Mouse (Mus musculus): ENCODE data around the gene Shb. TPM values are rescaled to one million over a fixed set of nuclear protein-coding genes. Genes with fewer than 3 reads are reported as not detected.

Shb gene
- total RNA-seq, 2 experiments from 2014 or later = 16.1 to 18.8 TPM

GRCm38 (mm10) chr4:45528355-45529198 is 3.7 kb downstream of the Shb start:
- DNase-seq (ENCODE audit: extremely low spot score in 1 of 2, low spot score in 1 of 2) = no peak

DNA sequence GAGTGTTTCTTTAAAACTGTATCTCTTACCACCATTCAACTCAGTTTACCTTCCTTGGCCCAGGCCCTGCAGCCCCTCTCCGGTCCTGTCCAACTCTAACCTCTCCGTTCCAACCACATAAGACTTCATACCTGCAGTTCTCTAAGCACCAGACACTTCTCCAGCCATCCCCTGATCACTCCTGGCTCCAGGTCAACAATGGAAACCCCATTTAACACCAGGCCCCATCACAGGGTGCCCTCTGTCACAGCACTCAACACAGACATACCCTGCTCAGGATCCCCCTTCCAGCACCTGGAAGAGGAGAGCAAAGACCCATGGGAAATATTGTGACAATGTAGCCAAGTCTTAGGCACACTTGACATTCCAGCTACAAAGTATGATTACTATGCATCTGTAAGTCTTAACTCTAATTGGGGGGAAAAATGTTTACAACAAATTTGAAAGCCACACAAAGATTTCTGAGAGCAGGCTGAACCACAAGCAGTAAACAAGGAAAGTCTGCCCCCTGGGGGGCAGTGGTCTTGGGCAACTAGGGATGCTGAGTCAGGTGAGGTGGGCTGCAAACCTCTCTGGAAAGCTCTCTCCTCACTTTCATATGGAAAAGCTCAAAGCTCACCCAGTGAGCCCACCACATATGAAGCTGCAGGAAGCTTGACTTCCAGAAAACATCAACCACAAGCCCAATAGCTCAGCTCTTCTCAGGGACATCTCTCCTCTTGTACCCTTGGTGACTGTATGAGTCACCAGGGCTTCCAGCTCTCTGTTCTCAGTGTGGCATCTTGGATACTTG is 4.5 kb downstream of the Shb start:
- peak in 1 of 2 experiments; percentile 39 for DNase-seq (ENCODE audit: extremely low spot score in 1 of 2, low spot score in 1 of 2)

GRCm38 (mm10) chr4:45526846-45527561 is 5.3 kb downstream of the Shb start:
- no peak for DNase-seq (ENCODE audit: extremely low spot score in 1 of 2, low spot score in 1 of 2)

DNA sequence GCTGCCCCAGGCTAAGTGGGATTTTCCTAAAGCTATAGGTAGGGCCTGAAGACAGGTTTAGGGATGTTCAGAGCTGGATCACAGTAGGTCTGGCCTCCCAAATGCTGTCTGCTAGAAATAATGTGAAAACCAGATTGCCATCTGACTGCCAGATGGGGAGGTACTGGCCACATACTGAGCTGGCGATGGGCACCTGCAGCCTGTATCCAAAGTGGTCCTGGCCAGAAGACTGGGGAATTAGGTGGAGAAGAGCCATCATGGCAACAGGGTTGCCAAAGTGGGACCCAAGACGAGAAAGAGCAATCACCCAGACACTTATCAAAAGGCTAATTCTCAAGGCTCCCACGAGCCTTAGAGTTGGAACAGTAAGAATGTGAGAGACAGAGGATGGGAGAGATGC is 6.1 kb downstream of the Shb start:
- no peak for DNase-seq (ENCODE audit: extremely low spot score in 1 of 2, low spot score in 1 of 2)

- no peak for DNase-seq (ENCODE audit: extremely low spot score in 1 of 2, low spot score in 1 of 2)
These were observed 6.7 kb downstream of the Shb start for GRCm38 (mm10) chr4:45525541-45525940.

- no peak for DNase-seq (ENCODE audit: extremely low spot score in 1 of 2, low spot score in 1 of 2)
These were observed 7.7 kb downstream of the Shb start for GRCm38 (mm10) chr4:45524602-45525001.

GRCm38 (mm10) chr4:45523360-45523759 is 8.9 kb downstream of the Shb start:
- no peak for DNase-seq (ENCODE audit: extremely low spot score in 1 of 2, low spot score in 1 of 2)

- DNase-seq (ENCODE audit: extremely low spot score in 1 of 2, low spot score in 1 of 2) = no peak
These were observed 9.3 kb downstream of the Shb start for GRCm38 (mm10) chr4:45522956-45523355.

DNA sequence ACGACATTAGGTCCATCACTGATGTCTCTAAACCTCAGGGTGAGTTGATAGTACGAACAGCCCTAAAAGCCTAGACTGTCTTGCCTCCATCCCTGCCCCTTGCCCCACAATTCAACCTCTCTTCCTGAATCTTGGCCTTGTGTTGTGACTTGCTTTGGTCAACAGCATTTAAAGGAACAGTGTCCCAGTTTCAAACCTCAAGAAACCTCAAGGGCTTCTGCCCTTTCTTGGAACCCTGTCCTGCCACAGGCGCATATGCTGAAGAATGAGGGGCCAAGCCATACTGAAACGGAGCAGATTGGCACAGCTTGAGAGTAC is 9.7 kb downstream of the Shb start:
- no peak for DNase-seq (ENCODE audit: extremely low spot score in 1 of 2, low spot score in 1 of 2)

DNA sequence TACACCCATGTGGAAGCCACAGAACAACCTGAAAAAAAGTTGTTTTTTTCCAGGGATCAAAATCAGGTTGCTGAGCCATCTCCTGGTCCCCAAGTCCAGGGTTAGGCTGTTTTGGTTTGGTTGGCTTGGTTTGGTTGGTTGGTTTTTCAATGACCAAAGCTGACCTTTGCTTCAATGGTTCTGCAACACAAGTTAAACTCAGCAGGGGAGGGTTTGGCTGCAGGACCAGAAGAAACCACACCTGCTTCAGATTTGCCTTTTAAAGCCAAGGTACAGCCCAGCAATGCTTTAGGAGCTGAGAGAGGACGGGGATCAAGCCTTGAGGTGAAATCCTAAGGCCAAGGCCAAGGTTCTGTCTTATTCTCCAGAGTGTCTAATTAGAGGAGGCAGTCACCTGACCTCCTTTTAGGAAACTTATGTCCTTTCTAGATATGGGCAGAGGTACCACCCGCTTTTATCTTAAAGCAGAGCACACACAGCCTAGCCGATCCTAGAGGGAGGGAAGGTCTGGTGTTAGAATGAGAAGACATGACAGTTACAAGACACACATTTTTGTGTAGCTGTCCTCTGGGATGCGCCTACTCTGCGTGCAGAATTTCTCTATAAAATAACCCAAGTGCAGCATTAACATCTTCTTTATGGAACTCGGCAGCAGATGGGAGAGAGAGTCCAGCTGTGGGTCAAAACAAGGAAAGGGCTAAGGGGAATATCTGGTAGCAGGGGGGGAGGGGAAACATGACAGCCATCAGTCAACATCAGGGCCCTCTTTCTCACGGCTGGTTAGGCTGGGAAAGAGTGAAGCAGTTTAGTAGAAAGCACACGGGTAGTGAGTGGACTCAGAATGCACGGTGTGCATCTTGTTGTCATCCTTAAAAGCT is 10.3 kb downstream of the Shb start:
- no peak for DNase-seq (ENCODE audit: extremely low spot score in 1 of 2, low spot score in 1 of 2)

DNA sequence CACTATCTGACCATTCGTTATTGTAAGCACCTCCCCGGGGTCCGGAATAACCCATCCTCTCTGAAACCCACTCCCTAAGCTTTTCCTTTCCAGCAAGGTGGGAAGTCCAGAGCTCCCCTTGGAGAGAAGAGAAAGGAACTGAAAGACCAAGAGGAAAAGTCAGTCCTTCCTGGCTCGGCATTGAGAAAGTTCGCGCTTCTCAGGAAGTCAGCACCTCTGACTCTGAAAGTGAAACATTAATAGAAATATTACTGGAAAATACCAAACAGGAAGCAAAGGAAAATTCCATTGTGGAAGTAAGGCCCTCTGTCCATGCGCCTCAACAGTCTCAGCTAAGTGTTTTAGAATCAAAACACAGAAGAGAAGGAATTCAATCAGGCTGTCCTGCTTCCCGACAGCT is 11.9 kb downstream of the Shb start:
- DNase-seq (ENCODE audit: extremely low spot score in 1 of 2, low spot score in 1 of 2) = no peak

DNA sequence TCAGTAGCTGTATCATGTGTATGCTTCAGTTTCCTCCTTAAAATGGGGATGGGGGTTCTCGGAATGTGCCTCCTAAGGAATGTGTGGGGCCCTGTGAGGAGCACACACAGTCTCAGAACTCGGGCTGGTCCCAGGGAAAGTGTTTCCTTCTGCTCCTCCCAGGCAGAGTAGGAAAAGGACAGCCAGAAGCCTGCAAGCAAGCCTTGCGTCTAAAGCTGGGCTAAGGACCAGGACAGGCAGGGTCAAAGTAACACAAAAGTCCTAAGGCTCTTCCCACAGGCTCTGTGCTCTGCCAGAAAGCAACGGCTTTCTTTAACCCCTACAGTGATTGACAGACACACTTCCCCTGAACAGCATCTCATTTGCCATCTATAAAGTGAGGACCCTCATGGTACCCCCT is 14.9 kb downstream of the Shb start:
- DNase-seq (ENCODE audit: extremely low spot score in 1 of 2, low spot score in 1 of 2) = no peak

GRCm38 (mm10) chr4:45515894-45516293 is 16.4 kb downstream of the Shb start:
- DNase-seq (ENCODE audit: extremely low spot score in 1 of 2, low spot score in 1 of 2) = no peak

GRCm38 (mm10) chr4:45514406-45514805 is 17.9 kb downstream of the Shb start:
- no peak for DNase-seq (ENCODE audit: extremely low spot score in 1 of 2, low spot score in 1 of 2)

GRCm38 (mm10) chr4:45513791-45514293 is 18.4 kb downstream of the Shb start:
- DNase-seq (ENCODE audit: extremely low spot score in 1 of 2, low spot score in 1 of 2) = no peak

DNA sequence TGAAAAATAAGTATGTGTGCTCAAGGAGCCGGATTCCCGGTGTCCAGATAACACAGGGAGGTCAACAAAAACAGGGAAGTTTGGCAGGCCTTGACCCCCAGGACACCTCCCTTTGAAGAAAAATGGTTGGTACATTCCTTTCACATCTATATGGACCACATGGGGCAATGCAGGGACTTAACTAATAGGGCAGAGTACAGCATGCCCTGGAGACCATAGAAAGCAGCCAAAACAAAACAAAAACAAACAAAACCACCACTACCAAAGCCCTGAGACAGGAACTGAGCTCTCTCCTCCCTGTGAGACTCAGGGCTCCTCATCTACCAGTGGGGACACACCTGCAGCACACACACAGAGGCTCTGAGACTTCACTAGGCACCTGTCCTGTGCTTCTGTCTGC is 18.9 kb downstream of the Shb start:
- DNase-seq (ENCODE audit: extremely low spot score in 1 of 2, low spot score in 1 of 2) = no peak

DNA sequence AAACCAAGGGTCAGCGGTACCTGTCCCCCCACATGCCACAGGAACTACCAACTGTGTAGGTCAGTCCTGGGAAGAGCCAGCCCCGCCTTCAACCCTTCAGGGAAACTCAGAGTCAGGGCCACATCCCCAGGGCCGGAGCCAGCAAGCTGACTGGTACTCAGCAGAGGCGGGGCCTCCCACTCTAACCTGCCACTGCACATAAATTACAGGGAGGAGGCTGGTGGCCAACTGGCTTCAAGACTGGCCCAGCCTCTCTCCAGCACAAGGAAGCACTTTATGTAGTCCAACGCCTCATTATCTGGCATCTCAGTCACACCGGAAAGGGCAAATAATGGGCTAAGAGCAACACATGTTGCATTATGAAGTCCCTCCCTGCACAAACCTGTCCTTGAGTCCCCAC is 22.1 kb downstream of the Shb start:
- DNase-seq (ENCODE audit: extremely low spot score in 1 of 2, low spot score in 1 of 2) = no peak

DNA sequence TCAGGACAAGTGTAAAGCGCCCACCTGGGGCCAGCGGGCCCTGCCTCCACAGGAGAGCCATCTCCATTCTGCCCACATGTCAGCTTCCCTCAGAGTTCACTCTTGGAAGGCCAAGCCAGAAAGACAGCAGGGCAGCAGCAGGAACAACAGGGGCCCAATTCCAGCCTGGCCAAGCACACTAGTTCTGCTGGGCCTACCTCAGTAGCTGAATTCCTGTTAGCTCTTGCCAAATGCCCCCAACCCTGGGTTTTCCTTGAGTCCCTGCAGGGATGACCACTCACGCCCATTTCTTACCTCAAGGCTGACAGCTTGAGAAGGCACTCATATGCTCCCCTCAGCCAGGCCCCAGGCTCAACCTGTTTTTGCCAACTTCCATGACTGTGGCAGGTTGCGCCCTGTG is 22.9 kb downstream of the Shb start:
- no peak for DNase-seq (ENCODE audit: extremely low spot score in 1 of 2, low spot score in 1 of 2)

DNA sequence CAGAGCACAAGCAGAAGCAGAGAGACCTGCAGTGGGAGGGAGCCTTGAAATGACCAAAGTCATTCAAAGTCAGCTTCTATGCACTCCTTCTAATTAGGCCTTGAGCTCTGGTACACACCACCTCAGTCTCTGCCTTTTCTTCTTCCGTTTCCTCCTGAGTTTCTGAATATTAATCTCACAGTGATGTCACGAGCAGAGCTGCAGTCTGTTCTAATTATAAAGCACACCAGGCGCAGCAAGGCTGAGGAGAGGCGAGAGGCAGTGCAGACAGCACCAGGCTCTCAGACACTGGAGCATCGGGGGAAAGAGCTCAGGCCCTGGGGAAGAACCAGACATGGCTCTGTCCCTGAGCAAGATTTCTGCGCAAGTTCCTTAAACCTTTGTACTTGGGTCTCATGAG is 23.8 kb downstream of the Shb start:
- DNase-seq (ENCODE audit: extremely low spot score in 1 of 2, low spot score in 1 of 2) = no peak

- DNase-seq (ENCODE audit: extremely low spot score in 1 of 2, low spot score in 1 of 2) = no peak
These were observed 24.8 kb downstream of the Shb start for GRCm38 (mm10) chr4:45507476-45507875.

Data from layer of hippocampus, postnatal 25 days (tissue).